Mouse (Mus musculus) small intestine, adult 2 months (tissue): ENCODE results near the gene Olfr547.

ENCODE experiments used
- CTCF ChIP-seq: fragments of 200-500 bp; IDR thresholded peaks from 2 replicates; pipeline ENCODE4 v1.5.1; 2012; ENCODE audit warnings: low read depth, mild to moderate bottlenecking, control low read depth, inconsistent platforms, low read length, moderate library complexity, mixed read lengths; ENCODE audit not compliant: insufficient replicate concordance, insufficient read length; ENCODE audit errors: extremely low read depth
- POLR2A ChIP-seq: fragments of 200-500 bp; IDR thresholded peaks from 2 replicates; pipeline ENCODE4 v1.6.1; 2012; ENCODE audit warnings: low read depth, mild to moderate bottlenecking, control low read depth, inconsistent platforms, low read length, moderate library complexity

GRCm38 (mm10) chr7:102534449-102534848 is at the start of gene Olfr547:
- TF ChIP-seq CTCF (no peak), POLR2A (no peak)
